Mouse (Mus musculus): ENCODE measurements at regions not wholly inside any gene's neighbourhood (a gene's known extent, or its start where the extent isn't known, plus 50 kb on each side); places are given as distances from the start of the nearest gene placed in this dataset.

DNA sequence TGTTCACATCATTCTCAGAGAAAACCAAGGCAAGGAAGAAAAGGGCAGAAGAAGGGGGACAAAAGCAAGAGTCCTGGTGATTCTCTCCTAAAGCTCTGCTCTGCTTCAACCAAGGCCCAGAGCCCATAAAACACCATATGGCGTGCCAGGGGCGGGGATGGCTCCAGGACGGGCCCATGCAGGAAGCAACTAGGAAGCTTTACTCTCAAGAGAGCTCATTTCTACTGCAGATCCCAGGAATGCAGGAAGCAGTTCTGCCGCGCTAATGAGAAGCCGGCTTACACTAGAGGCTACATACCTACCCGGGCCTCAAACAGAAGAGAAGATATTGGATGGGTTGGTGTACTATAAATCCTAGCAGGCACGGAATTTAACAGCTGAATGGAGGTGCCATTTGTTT, 414.9 kb downstream of the Tns3 start:
- TF ChIP-seq ZC3H11A (IDR thresholded peaks at IDR 0.05; ENCODE audit: borderline replicate concordance, low read depth, low read length) (no peak), HCFC1 (IDR thresholded peaks at IDR 0.05; ENCODE audit: borderline replicate concordance, insufficient read depth, low read length) (no peak), CHD2 (IDR thresholded peaks at IDR 0.05; ENCODE audit: low read depth, low read length) (no peak), MAFK (IDR thresholded peaks at IDR 0.05; ENCODE audit: insufficient read depth, low read depth, low read length) (no peak)
